Mouse (Mus musculus) embryonic fibroblast, embryonic 13.5 days (primary cell): ENCODE data around the gene Rad51b.

Experiments used
- CTCF ChIP-seq: IDR thresholded peaks from 2 replicates; pipeline ENCODE4 v1.5.1; 2011; ENCODE audit warnings: mild to moderate bottlenecking, control low read depth, low read length, moderate library complexity, borderline replicate concordance; ENCODE audit not compliant: insufficient read depth
- POLR2A ChIP-seq: IDR thresholded peaks from 2 replicates; pipeline ENCODE4 v1.6.1; 2011; ENCODE audit warnings: low read depth, mild to moderate bottlenecking, control low read depth, low read length, moderate library complexity

DNA sequence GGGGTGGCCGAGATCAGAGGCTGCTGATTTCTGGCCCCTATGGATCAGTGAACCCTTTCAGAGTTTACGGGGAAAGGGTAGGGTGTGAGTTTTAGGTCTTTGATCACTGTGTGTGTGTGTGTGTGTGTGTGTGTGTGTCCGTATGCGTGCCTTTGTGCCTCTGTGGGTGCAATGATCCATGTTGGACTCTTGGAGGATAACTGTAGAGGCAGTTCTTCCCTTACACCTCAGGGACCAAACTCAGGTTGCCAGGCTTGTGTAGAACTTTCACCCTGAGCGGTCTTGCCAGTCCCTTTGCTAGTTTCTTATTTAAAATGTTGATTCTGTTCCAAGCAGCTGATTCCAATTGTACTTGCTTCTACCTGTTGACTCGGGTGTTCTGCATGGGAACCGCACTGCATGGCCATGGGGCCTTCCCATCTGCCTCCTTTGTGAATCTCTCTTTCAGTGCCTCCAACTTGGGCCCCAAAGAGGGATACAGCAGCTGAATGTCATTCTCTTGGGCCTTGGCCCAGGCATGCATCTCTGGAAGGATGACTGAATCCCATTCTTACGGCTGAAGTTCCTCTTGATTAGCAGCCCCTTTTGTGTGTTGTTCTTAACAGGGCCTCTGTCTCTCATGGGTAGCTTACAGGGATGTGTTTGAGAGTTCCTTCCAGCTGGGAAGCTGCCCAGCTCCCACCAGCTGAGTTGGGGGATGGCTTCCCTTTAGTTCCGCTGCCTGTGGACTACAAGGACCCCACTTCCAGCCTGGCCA lies 383.0 kb downstream of the Rad51b start:
- no peak for TF ChIP-seq POLR2A
- TF ChIP-seq CTCF = no peak
